Mouse (Mus musculus) liver, adult (tissue): ENCODE measurements around the gene Dync1li2.

Experiments
- GATA4 ChIP-seq: IDR thresholded peaks from 2 replicates; pipeline ENCODE4 v1.6.1; 2014; ENCODE audit warnings: mild to moderate bottlenecking, low read length; ENCODE audit not compliant: insufficient replicate concordance

The Dync1li2 gene

DNA sequence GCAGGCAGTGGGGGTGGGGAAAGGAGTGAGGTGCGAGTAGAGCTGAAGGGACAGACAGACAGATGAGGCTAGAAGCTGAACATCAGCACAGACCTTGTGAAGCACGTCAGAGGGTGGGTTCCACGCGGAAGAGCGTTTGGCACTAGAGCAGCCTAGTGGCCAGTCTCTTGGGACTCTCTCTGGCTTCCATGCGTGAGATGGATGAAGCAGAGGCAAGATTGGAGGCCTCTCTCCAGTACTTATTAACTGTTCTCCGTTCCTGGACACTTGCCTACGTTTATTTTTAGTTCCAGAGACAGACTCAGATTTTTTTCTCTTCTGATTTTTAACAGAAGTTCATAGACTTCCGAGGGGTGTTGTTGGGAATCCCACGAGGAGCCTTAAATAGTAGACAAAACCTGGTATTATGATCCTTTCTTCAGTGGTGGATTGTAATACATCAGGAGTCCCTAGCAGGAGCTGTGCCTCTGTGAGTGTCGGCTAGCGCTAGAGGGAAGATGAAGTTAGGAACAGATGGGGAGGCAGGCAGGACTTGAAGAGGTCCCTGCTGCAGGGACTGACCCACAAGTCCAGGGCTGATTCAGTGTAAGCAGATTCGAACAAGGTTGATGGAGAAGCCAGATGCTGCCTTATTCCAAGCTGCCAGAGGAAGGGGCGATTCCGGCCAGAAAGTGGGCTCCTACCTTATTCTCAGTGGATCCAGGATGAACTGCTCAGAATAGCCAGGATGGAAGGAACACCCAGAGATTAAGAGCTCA is 37.2 kb downstream of the Dync1li2 start:
- TF ChIP-seq GATA4, result no peak

GRCm38 (mm10) chr8:104403596-104403995 is 39.3 kb downstream of the Dync1li2 start:
- no peak for TF ChIP-seq GATA4

- TF ChIP-seq GATA4, result no peak
These were observed 47.0 kb downstream of the Dync1li2 start, which contains the start of gene Cmtm4 for GRCm38 (mm10) chr8:104395703-104396357. Gene Cmtm4, minus strand, starts transcription at chr8:104395807.

- no peak for TF ChIP-seq GATA4
These were observed 47.8 kb downstream of the Dync1li2 start for GRCm38 (mm10) chr8:104394801-104395702.

DNA sequence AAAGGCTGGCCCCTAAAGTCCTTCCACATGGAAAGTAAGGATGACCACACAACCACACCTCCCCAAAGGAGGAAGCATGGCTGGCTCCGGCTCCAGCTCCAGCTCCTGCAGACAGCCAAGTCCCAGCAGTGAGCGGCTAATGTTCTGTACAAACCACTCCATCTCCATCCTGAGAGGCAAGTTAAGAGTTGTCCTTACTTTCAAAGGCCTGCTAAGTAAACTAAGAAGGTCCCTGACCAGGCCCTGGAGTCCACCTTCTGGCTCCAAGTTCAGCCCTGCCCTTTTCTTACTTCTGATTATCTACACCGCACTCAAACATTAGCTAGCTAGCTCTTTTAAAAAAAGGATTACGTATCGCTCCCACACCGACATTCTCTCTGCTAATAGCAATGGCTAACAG is 49.1 kb downstream of the Dync1li2 start:
- no peak for TF ChIP-seq GATA4

- no peak for TF ChIP-seq GATA4
These were observed 49.7 kb downstream of the Dync1li2 start for GRCm38 (mm10) chr8:104393139-104393538.

GRCm38 (mm10) chr8:104390245-104390644 is 52.6 kb downstream of the Dync1li2 start:
- no peak for TF ChIP-seq GATA4

- no peak for TF ChIP-seq GATA4
These were observed 54.9 kb downstream of the Dync1li2 start for GRCm38 (mm10) chr8:104387980-104388379.

DNA sequence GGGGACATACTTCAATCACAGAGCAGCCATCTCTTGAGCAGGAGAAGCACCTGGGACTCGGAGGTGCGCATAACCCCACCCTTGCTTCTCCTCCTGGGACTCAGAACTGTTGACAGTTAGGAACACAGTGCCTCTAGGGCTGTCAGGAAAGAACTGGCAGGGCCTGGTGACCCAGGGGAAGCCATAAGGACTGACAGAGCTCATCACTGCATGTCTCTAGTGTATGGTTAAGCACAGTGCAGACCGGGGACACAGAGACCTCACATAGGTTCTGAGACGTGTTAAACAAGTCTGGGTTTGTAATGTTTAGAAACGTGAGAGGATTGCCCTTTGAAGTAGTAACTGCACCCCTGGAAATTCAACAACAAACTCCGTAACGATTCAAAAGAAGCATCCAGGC is 55.3 kb downstream of the Dync1li2 start:
- no peak for TF ChIP-seq GATA4

- no peak for TF ChIP-seq GATA4
These were observed 56.2 kb downstream of the Dync1li2 start for GRCm38 (mm10) chr8:104386693-104387092.

DNA sequence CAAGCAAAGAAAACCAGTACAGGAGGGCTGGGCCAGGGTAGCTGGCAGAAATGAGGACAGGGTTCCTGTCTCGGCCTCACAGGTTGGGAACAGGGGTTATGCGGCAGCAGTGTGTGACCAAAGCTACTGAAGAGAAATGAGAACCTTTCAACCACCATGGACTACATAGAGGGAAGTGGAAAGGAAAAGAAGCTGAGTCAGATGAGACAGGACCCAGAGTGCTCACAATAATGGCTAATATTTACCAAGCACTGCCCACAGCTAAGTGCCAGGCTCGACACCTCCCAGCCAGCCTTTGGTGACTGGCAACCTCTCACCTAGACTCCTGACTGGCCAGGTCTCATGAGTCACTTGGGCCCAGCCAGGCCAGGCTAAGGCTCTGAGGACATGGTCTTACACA is 58.9 kb downstream of the Dync1li2 start:
- TF ChIP-seq GATA4, result no peak

GRCm38 (mm10) chr8:104383296-104383695 is 59.6 kb downstream of the Dync1li2 start:
- TF ChIP-seq GATA4, result no peak

- no peak for TF ChIP-seq GATA4
These were observed 61.9 kb downstream of the Dync1li2 start for GRCm38 (mm10) chr8:104380961-104381411.

DNA sequence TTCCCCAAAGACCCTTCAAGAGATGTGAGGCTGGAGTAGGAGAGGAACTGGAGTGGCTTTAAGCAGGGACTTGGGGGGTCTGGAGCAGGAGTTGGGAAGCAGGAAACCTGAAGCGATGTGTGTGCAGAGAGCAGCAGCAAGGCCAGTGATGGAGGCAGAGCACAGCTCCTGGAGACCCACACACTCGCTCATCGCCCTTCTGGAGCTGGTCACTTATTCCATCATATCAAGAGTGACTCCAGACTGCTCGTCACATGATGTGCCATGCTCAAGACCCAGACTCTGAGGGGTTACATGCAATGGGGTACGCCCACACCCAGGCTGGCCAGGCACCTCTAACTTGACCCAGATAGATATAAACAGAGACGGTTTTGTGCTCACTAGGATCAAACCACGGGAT is 62.6 kb downstream of the Dync1li2 start:
- TF ChIP-seq GATA4, result no peak

DNA sequence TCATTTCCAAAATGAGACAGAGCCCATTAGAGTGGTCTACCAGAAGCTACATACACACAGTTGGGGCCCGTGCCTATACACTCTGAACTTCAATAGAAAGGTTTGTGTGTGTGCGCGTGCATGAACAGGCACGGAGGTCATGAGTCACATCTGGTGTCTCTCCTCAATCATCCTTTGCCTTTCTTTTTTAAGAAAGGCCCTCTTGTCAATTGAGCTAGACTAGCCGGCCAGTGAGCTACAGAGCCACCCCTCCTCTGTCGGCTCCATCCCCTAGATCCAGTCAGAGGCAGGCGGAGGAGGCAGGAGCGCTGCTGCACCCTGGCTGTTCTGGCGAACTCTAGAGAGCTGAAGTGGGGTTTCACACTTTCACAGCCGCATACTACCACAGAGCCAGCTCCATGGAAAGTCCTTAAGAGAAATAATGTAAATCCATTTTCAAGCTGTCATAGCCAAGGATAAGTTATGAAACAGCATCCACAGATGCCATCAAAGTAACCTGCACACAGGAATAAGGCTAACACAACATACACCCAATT is 63.5 kb downstream of the Dync1li2 start:
- no peak for TF ChIP-seq GATA4
